Mouse (Mus musculus) adipocyte (in vitro differentiated cells): ENCODE data around the gene Olfr1354.
"Not testable (repeated sequence)": the region's sequence is repeated elsewhere in the genome, so short reads cannot be mapped to it uniquely, and the experiment has no call there.

ENCODE experiments used
- DNase-seq: peaks from one replicate; pipeline ENCODE4 v3.0.0-alpha.2; 2016; ENCODE audit warnings: low spot score

The Olfr1354 gene

DNA sequence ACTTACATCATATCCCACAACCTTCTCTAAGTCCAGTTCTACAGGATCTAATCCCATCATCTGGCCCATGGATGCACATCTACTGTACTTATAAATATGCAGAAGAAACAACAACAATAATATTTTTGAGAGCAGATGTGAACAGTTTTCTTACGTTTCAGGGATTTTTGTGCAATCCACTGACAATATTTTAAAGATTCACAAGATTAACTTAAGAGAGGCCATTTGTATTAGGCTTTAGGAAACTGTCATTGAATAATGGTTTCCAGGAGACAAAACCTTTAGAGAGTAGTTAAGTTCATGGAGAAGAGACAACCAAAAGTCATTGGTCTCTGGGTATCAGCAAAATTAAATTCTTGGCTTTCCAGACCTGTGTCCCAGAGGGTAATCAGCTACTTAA is at the start of gene Olfr1354:
TSS of gene Olfr1354 (plus strand) at position 301 of the 400 bp plus-strand sequence.
- DNase-seq = not testable (repeated sequence)

- DNase-seq = no peak
Observed at GRCm38 (mm10) chr10:78875240-78875639, 37.7 kb upstream of the Olfr1354 start, which contains the start of gene Olfr1355. Gene Olfr1355, plus strand, starts transcription at chr10:78875540.

GRCm38 (mm10) chr10:78950336-78950735 is 37.4 kb downstream of the Olfr1354 start, which contains the start of gene Olfr8:
Gene Olfr8, plus strand, starts transcription at chr10:78950636.
- not testable (repeated sequence) for DNase-seq

DNA sequence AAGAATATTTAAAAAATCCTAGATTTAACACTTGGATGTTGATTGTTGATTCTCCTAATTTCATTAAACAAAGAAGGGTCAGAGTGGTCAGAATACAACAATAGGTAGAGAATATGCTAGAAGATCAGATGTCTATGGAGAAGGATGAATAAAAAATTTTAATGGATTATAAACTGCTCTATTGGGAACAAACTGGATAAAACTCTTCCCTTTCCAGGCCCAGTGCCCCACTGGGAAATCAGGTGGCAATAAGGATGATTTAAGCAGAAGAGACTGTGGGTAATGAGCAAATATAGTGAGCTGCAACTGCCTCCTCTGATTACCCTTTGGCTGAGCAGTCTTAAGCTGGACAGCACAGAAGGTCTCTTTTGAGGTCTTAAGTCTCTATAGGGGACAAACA is 50.0 kb downstream of the Olfr1354 start, which contains the start of gene Olfr1353:
TSS of gene Olfr1353 (plus strand) at position 301 of the 400 bp plus-strand sequence.
- DNase-seq = not testable (repeated sequence)
